Mouse (Mus musculus) intestine, embryonic 16.5 days (tissue): ENCODE results near the gene Mss51. TPM values are rescaled to one million over a fixed set of nuclear protein-coding genes. Genes with fewer than 3 reads are reported as not detected.
A peak's percentile ranks its signal among the peaks of the same experiment; 100 is the strongest.

Source experiments
- ATAC-seq: fragments of 200-750 bp; cut with Nextera tagmentation; 2 replicates; pipeline ENCODE4 v1.8.0; 2017; ENCODE audit warnings: moderate TSS enrichment, moderate library complexity
- H3K27ac ChIP-seq: fragments of 300-500 bp; sonication (generic); 2 replicates; pipeline ENCODE4 v1.5.1; 2014; ENCODE audit warnings: mild to moderate bottlenecking, low read length
- H3K27me3 ChIP-seq: fragments of 300-500 bp; sonication (generic); replicated peaks from 2 replicates; pipeline ENCODE4 v1.6.1; 2014; ENCODE audit warnings: low read length, control low read depth, mixed read lengths; ENCODE audit not compliant: control insufficient read depth, insufficient read depth
- H3K36me3 ChIP-seq: fragments of 300-500 bp; sonication (generic); 2 replicates; pipeline ENCODE4 v1.6.1; 2014; ENCODE audit warnings: low read length, control low read depth; ENCODE audit not compliant: control insufficient read depth, insufficient read depth
- H3K4me1 ChIP-seq: fragments of 300-500 bp; sonication (generic); 2 replicates; pipeline ENCODE4 v1.6.1; 2014; ENCODE audit warnings: low read length, control low read depth, mixed read lengths; ENCODE audit not compliant: control insufficient read depth, insufficient read depth
- H3K4me2 ChIP-seq: fragments of 300-500 bp; sonication (generic); 2 replicates; pipeline ENCODE4 v1.6.1; 2014; ENCODE audit warnings: low read depth, low read length, control low read depth
- H3K4me3 ChIP-seq: fragments of 300-500 bp; sonication (generic); 2 replicates; pipeline ENCODE4 v1.5.1; 2014; ENCODE audit warnings: mild to moderate bottlenecking, low read length
- H3K9ac ChIP-seq: fragments of 300-500 bp; sonication (generic); 2 replicates; pipeline ENCODE4 v1.6.1; 2014; ENCODE audit warnings: low read depth, low read length
- H3K9me3 ChIP-seq: fragments of 300-500 bp; sonication (generic); 2 replicates; pipeline ENCODE4 v1.6.1; 2016; ENCODE audit warnings: low read length, control low read depth; ENCODE audit not compliant: control insufficient read depth
- WGBS: fragments of 180-500 bp; shearing (Covaris S2); extraction: QIAGEN DNeasy Blood & Tissue Kit; methylation state at CpG from one replicate; pipeline ENCODE4 v1.1.7; 2014; 5-methylcytosine and 5-hydroxymethylcytosine counted together
- polyA plus RNA-seq: library from polyadenylated mRNA; unstranded; fragments of >200 nt; fragmentation: Nextera tagmentation; extraction: Ambion mirVana; gene quantifications from 2 replicates; pipeline ENCODE4 v1.2.1, GENCODE M21; 2015

Mss51 gene
- polyA plus RNA-seq, 1 experiment from 2014 or later: 0.65 TPM

DNA sequence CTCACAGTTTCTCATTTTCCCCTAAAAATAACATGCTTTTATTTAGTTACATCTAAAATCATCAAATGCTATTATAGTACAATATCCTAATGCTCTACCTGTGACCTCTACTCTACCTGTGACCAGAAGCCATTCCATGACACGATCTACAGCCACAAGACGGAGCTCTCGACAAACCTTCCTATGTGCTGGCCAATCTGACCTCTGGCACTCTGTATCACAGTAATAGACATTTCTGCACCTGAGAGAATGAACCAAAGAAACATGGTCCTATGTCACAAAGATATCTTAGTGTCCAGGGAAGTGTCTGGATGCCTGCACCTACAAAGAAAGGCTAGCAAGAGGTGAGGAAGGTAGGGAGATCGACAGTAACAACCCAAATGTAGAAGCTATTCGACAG is 10.7 kb downstream of the Mss51 start:
- Histone ChIP-seq H3K9ac (no peak overlapping the region), H3K9me3 (no peaks in the 10 kb centered on the region), H3K27ac (no peak overlapping the region), H3K27me3 (no peaks in the 10 kb centered on the region), H3K36me3 (0 out of 2 replicates have a peak, but pooled peaks cover 5% of the 10 kb centered on the region), H3K4me1 (no peaks in the 10 kb centered on the region), H3K4me3 (no peak overlapping the region), H3K4me2 (no peak overlapping the region)
- WGBS: 94% methylated on average over 5 of the region's 5 CpGs
- ATAC-seq: no peak

DNA sequence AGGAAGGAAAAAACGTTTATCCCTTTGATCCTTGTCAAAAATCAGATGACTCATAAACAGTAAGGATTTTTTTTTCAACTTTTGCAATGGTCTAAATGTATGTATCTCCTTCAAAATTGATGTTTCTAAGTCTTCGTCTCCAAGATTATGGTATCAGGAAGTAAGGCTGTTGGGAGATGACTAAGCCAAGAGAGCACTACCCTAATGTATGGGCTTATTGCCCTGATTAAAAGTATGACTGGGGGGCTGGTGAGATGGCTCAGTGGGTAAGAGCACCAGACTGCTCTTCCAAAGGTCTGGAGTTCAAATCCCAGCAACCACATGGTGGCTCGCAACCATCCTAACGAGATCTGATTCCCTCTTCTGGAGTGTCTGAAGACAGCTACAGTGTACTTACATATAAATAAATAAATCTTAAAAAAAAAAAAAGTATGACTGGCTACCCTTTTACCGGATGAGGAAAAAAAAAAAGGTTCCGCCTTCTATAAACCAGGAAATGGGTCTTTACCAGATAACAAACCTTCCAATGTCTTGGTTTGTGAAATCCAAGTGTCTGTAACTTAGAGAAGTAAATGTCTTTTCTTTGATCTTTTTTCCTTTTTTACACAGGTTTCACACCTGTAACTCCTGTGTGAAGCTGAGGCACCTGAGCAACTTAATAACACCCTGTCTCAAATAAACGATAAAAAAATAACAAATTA is 14.5 kb downstream of the Mss51 start:
- Histone ChIP-seq H3K9ac (no peak overlapping the region), H3K36me3 (0 out of 2 replicates have a peak, but pooled peaks cover 5% of the 10 kb centered on the region), H3K27ac (no peak overlapping the region), H3K4me1 (peaks cover 9% of the 10 kb centered on the region), H3K4me2 (no peak overlapping the region), H3K27me3 (no peaks in the 10 kb centered on the region), H3K4me3 (no peak overlapping the region), H3K9me3 (no peaks in the 10 kb centered on the region)
- WGBS: 88% methylated on average over 7 of the region's 7 CpGs
- ATAC-seq: no peak

DNA sequence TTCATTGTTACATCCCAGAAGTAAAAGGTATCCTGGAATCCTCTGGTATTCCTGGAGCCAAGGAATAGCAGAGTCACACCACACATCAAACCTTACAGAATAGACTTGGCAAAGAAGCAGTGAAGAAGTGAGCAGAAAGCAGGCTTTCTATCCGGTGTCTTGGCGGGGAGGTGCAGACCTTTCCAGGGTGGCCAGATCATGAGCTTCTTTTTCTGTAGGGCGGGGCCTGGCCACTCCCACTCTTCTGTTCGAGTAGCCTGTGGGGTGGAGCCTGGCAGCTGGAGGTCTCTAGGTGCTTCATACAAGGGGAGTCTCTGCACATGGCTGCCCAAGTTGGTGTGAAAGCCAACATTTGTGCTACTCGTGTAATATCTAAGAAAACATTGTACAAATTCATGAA is 15.5 kb downstream of the Mss51 start:
- Histone ChIP-seq H3K4me1 (peaks cover 9% of the 10 kb centered on the region), H3K4me2 (no peak overlapping the region), H3K9ac (no peak overlapping the region), H3K36me3 (0 out of 2 replicates have a peak, but pooled peaks cover 5% of the 10 kb centered on the region), H3K27me3 (no peaks in the 10 kb centered on the region), H3K27ac (no peak overlapping the region; the same call in 1 of the 2 replicates), H3K4me3 (no peak overlapping the region), H3K9me3 (no peaks in the 10 kb centered on the region)
- ATAC-seq: no peak
- 27% methylated on average over 5 of the region's 5 CpGs for WGBS

DNA sequence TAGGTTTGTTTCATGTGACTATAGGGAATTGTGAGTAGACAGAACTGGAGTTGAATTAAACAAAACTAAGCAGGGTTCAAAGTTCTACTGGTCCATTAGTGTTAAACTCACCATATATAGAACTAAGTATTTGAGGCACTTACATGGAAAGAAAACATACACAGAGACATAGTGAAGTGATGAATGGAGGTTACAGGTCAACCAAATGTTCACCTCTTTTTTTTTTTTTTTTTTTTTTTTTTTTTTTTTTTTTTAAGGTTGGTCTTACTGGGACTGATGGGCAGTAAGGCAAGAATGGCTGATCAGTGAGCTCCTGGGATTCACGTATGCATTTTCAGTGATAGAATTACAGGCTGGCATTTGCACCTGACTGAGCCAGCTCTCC is 16.5 kb downstream of the Mss51 start:
- H3K9me3 ChIP-seq: no peaks in the 10 kb centered on the region
- no peak for ATAC-seq
- peaks cover 9% of the 10 kb centered on the region for H3K4me1 ChIP-seq
- no peaks in the 10 kb centered on the region for H3K27me3 ChIP-seq
- 0 out of 2 replicates have a peak, but pooled peaks cover 5% of the 10 kb centered on the region for H3K36me3 ChIP-seq
- H3K9ac ChIP-seq: peak overlapping the region; percentile 84
- H3K27ac ChIP-seq: peak overlapping the region; percentile 83; the same call in 1 of the 2 replicates
- 71% methylated on average over 1 of the region's 1 CpGs for WGBS
- H3K4me2 ChIP-seq: peak overlapping the region; percentile 78
- H3K4me3 ChIP-seq: peak overlapping the region; percentile 83

DNA sequence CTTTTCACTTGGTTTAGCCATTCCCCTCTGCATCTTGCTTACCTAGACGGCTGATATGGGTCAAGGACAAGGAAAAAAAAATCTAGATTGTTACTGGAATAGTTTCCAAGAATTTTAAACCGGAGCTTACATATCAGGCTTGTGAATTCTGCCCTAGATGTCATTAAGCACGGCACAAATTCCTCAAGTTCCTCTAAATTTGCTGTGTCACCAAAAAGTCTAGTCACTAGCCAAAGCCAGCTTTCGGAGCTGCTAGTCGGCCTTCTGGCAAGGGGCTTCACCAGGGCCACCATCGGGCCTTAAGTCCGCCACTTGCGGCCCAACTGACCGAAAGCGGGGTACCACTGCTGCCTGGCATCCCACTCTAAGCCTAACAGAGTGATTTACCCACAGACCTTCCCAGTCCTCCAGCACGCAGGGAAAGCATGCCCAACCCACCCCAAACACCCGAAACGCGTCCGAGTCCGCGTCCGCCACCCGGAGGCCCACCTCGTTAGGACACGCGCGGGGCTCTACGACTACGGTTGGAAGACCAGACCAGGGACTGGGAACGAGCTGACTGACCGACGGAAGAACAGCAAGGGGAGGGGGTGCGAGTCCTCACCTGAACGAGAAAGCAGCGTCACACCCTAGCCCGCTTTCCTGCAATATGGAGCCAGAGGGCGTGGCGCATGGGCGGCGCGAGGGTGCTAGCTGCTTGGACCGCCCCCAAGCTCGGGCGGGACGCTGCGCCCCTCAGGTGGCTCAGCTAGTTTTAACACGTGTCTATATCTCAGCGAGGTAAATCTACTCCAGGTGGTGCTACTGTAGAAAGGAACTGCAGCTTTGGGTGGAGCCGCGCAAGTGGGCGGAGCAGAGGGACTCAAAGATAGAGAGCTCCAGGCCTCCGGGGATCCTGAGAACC is 17.2 kb downstream of the Mss51 start, which contains the start of gene Anxa7:
TSS of gene Anxa7 (minus strand) at position 843 of the 904 bp plus-strand sequence.
- Histone ChIP-seq H3K36me3 (0 out of 2 replicates have a peak, but pooled peaks cover 2% of the 10 kb centered on the region), H3K4me1 (peaks cover 9% of the 10 kb centered on the region), H3K9me3 (no peaks in the 10 kb centered on the region), H3K27me3 (no peaks in the 10 kb centered on the region), H3K4me2 (peak within 1 kb of the TSS; percentile 78), H3K4me3 (peak within 1 kb of the TSS; percentile 83), H3K27ac (peak within 1 kb of the TSS; percentile 83), H3K9ac (peak within 1 kb of the TSS; percentile 84)
- under 1% methylated on average over 48 of the region's 48 CpGs for WGBS
- ATAC-seq: peak; percentile 94

DNA sequence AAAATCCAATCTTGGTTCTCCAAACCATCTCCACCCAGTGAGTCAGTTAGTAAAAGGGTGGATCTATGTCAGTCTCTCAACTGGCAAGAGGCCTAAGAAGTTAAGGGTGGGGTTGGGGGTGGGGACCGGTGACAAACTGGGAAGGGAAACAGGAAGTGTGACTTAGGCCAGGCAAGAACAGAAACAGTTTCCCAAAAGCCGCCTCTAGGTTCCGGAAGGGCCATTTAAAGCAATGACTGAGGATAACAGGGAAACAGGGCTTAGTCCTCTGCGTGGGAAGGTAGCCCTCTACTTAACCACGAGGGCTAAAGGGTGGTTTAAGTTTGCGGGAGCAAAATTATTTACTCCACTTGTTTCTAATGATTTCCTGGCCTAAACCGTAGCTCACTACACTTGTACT is 17.9 kb downstream of the Mss51 start:
- H3K9ac ChIP-seq: peak overlapping the region; percentile 84

DNA sequence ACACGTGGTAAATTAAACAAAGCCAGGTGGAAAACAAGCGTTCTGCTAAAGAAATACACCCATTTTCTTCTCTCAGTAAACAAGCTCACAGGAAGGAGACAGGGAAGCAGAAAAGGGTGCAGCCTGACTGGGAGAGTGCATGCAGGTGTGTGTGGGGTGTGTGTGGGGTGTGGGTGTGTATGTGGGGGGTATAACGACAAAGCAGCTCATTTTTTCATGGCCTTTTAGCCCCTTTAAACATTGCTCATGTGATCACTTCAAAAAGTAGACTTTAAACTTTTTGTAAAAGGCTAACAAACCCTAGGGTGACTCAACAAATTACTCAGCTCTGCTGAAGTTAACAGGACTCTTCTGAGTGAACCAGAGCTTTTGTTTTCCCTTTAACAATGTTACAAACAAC is 18.3 kb downstream of the Mss51 start:
- Histone ChIP-seq H3K9me3 (no peaks in the 10 kb centered on the region), H3K4me3 (peak overlapping the region; percentile 83), H3K36me3 (no peaks in the 10 kb centered on the region), H3K27me3 (no peaks in the 10 kb centered on the region), H3K4me2 (peak overlapping the region; percentile 78), H3K9ac (no peak overlapping the region; the same call in none of the 2 replicates), H3K4me1 (peaks cover 9% of the 10 kb centered on the region), H3K27ac (peak overlapping the region; percentile 83)
- peak; percentile 32 for ATAC-seq
- 25% methylated on average over 3 of the region's 3 CpGs for WGBS

More for the DNA sequence above, 17.9 kb downstream of the Mss51 start:
- Histone ChIP-seq H3K4me2 (peak overlapping the region; percentile 78), H3K36me3 (no peaks in the 10 kb centered on the region), H3K27ac (peak overlapping the region; percentile 83), H3K9me3 (no peaks in the 10 kb centered on the region), H3K4me3 (peak overlapping the region; percentile 83), H3K27me3 (no peaks in the 10 kb centered on the region), H3K4me1 (peaks cover 9% of the 10 kb centered on the region)
- peak; percentile 65 for ATAC-seq
- WGBS: 11% methylated on average over 7 of the region's 7 CpGs

DNA sequence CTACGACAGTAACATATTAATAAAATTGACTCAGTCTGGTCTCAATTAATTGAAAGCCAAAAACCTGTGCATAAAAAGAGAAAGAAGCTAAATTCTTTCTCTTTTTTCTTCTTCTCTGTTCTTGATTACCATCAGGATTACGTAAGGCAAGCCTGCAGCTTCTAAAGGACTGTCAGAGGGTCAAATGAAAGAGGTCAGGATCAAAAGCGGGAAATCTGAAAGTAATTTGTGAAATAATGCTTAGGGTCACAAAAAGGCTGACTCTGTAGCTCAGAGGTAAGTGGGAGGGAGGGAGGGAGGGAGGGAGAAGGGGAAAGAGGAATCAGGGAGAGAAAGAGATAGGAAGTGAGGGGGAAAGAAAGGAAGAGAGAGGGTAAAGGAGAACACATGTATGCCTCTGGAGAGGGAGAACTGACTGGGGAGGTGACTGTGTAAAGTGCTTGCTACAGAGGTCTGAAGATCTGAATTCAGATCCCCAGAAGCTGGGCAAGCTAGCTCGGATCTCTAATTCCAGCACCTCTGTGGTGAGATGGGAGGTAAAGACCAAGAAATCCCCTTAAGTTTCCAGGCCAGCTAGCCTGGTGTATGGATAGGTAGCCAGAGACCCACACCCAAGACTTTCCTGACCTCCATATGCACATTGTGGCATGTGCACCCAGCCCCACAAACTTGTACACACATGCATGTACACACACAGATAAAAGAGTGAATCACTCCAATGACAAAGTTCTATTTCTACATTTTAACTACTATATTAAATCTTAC is 19.3 kb downstream of the Mss51 start:
- no peaks in the 10 kb centered on the region for H3K9me3 ChIP-seq
- H3K36me3 ChIP-seq: no peaks in the 10 kb centered on the region
- H3K4me1 ChIP-seq: peaks cover 9% of the 10 kb centered on the region
- no peak overlapping the region for H3K27ac ChIP-seq
- 75% methylated on average over 4 of the region's 4 CpGs for WGBS
- H3K9ac ChIP-seq: 0 out of 2 replicates have a peak overlapping the region, but pooled peaks have one; percentile 10
- H3K4me2 ChIP-seq: no peak overlapping the region
- H3K4me3 ChIP-seq: no peak overlapping the region
- no peaks in the 10 kb centered on the region for H3K27me3 ChIP-seq
- ATAC-seq: no peak
